Mouse (Mus musculus) cortical plate, adult 2 months (tissue): Measurements from ENCODE around the gene Nudt3.

Experiments used
- CTCF ChIP-seq: fragments of 200-500 bp; IDR thresholded peaks from 2 replicates; pipeline ENCODE4 v1.5.1; 2011; ENCODE audit warnings: mild to moderate bottlenecking, control low read depth, low read length; ENCODE audit not compliant: insufficient read depth; ENCODE audit errors: extremely low read depth
- POLR2A ChIP-seq: fragments of 200-500 bp; IDR thresholded peaks from 2 replicates; pipeline ENCODE4 v1.6.1; 2011; ENCODE audit warnings: mild to moderate bottlenecking, low read length, control low read depth; ENCODE audit not compliant: insufficient read depth; ENCODE audit errors: extremely low read depth

- TF ChIP-seq CTCF (no peak), POLR2A (no peak)
These were observed 44.8 kb downstream of the Nudt3 start for GRCm38 (mm10) chr17:27578487-27578886.
